Mouse (Mus musculus) thymus, postnatal 10 days (tissue): ENCODE measurements around the gene Pigc.

ENCODE experiments used
- DNase-seq, 2 experiments: peaks; one replicate each; pipeline ENCODE4 v3.0.0; 2021; ENCODE audit warnings: low spot score in 2 of 2

Pigc gene

GRCm38 (mm10) chr1:161976255-161977182, 7.5 kb downstream of the Pigc start:
- DNase-seq = peak; percentile 70 to 88

GRCm38 (mm10) chr1:161977331-161977730, 8.3 kb downstream of the Pigc start:
- DNase-seq = no peak

- DNase-seq = no peak
Measured at GRCm38 (mm10) chr1:161978173-161978700, 9.3 kb downstream of the Pigc start.

GRCm38 (mm10) chr1:161979536-161979935, 10.6 kb downstream of the Pigc start, which contains the start of gene 4930558K02Rik:
Gene 4930558K02Rik, minus strand, starts transcription at chr1:161979636.
- no peak for DNase-seq

- no peak for DNase-seq
Measured at GRCm38 (mm10) chr1:161980046-161980445, 11.1 kb downstream of the Pigc start.

GRCm38 (mm10) chr1:161980626-161981298, 11.8 kb downstream of the Pigc start:
- DNase-seq = no peak

GRCm38 (mm10) chr1:161983451-161983850, 14.5 kb downstream of the Pigc start:
- no peak for DNase-seq

- no peak for DNase-seq
Measured at GRCm38 (mm10) chr1:161983979-161984566, 15.1 kb downstream of the Pigc start.

- DNase-seq = no peak
Measured at GRCm38 (mm10) chr1:161990684-161991578, 21.9 kb downstream of the Pigc start.

- no peak for DNase-seq
Measured at GRCm38 (mm10) chr1:161991846-161992245, 22.9 kb downstream of the Pigc start.

GRCm38 (mm10) chr1:161992389-161992788, 23.4 kb downstream of the Pigc start:
- no peak for DNase-seq

- no peak for DNase-seq
Measured at GRCm38 (mm10) chr1:161998781-161999180, 29.8 kb downstream of the Pigc start.

- no peak for DNase-seq
Measured at GRCm38 (mm10) chr1:161999338-161999737, 30.4 kb downstream of the Pigc start.

- peak; percentile 20 to 76 for DNase-seq
Measured at GRCm38 (mm10) chr1:161999882-162000371, 30.9 kb downstream of the Pigc start.

GRCm38 (mm10) chr1:162001328-162001727, 32.3 kb downstream of the Pigc start:
- no peak for DNase-seq

GRCm38 (mm10) chr1:162003729-162004517, 34.9 kb downstream of the Pigc start:
- DNase-seq = no peak

GRCm38 (mm10) chr1:162004518-162004780, 35.5 kb downstream of the Pigc start:
- DNase-seq = no peak

GRCm38 (mm10) chr1:162004821-162005770, 36.1 kb downstream of the Pigc start:
- peak in 1 of 2 experiments; percentile 16 for DNase-seq

GRCm38 (mm10) chr1:162006109-162006508, 37.1 kb downstream of the Pigc start:
- no peak for DNase-seq
